Comparison of ENCODE assay signal across 7 mouse cellular contexts in genomic region chr7:145283487-145284187, GRCm38 (mm10). TPM values are rescaled to one million over a fixed set of nuclear protein-coding genes. Genes with fewer than 3 reads are reported as not detected.
DNase-seq lines count a peak whose midpoint lies in the region; ATAC-seq lines count a peak whose summit lies in the region.

Gene Tpcn2, minus strand, starts transcription at chr7:145284011.

- intact Hi-C loops in gastrocnemius, postnatal 36 days (cut with DNase I), result no loop called here
- intact Hi-C loops in left cerebral cortex, postnatal 25 days (cut with DNase I), result no loop called here

- H3K4me3 ChIP-seq in intestine, embryonic 15.5 days (replicated peaks), result peak within 1 kb of the TSS; percentile 48
- peak within 1 kb of the TSS; percentile 60 for H3K4me3 ChIP-seq in midbrain, embryonic 10.5 days

- peaks cover 28% of the 10 kb centered on the region for H3K4me1 ChIP-seq in intestine, embryonic 15.5 days (replicated peaks)
- peaks cover 30% of the 10 kb centered on the region for H3K4me1 ChIP-seq in midbrain, embryonic 10.5 days

- under 1% methylated on average over 18 of the region's 18 CpGs for WGBS in intestine, embryonic 15.5 days
- 4% methylated on average over 18 of the region's 18 CpGs for WGBS in midbrain, embryonic 10.5 days

- H3K36me3 ChIP-seq in intestine, embryonic 15.5 days, result peaks cover 3% of the 10 kb centered on the region
- H3K36me3 ChIP-seq in midbrain, embryonic 10.5 days, result peaks cover 17% of the 10 kb centered on the region

- no peaks in the 10 kb centered on the region for H3K9me3 ChIP-seq in intestine, embryonic 15.5 days
- no peaks in the 10 kb centered on the region for H3K9me3 ChIP-seq in midbrain, embryonic 10.5 days (replicated peaks)

- peak within 1 kb of the TSS; percentile 78 for H3K4me2 ChIP-seq in intestine, embryonic 15.5 days (replicated peaks)

- no peaks in the 10 kb centered on the region for H3K27me3 ChIP-seq in intestine, embryonic 15.5 days (replicated peaks)
- H3K27me3 ChIP-seq in midbrain, embryonic 10.5 days (ENCODE audit: low read depth, poor library complexity, severe bottlenecking), result no peaks in the 10 kb centered on the region

- ATAC-seq in intestine, embryonic 15.5 days, result peak; percentile 95

- H3K9ac ChIP-seq in intestine, embryonic 15.5 days, result peak within 1 kb of the TSS; percentile 51

- DNase-seq in adrenal gland, adult 2 months, result peak; percentile 96
- DNase-seq in embryo, embryonic 11.5 days (ENCODE audit: low read depth, low spot score), result peak; percentile 86
- peak; percentile 85 to 92 for DNase-seq in gastrocnemius, postnatal 36 days
- peak; percentile 86 to 95 for DNase-seq in left cerebral cortex, postnatal 25 days (ENCODE audit: low spot score in 2 of 2)
- peak; percentile 92 for DNase-seq in midbrain, embryonic 10.5 days (ENCODE audit: low spot score)
- DNase-seq in right cerebral cortex, postnatal 4 days, result peak; percentile 87

- H3K27ac ChIP-seq in intestine, embryonic 15.5 days, result peak within 1 kb of the TSS; percentile 23
- peak within 1 kb of the TSS; percentile 82 for H3K27ac ChIP-seq in midbrain, embryonic 10.5 days (replicated peaks)

RNA-seq across cellular contexts. Expression of gene Tpcn2, which starts in this region (rescaled TPM):
- total RNA-seq in adrenal gland, adult 2 months (2021), result 10 to 100 TPM; 11.2 to 12.5 TPM
- 14.5 and 17.9 TPM in 2 replicates for polyA plus RNA-seq in adrenal gland, adult 2 months (2012; rRNA removed)
- total RNA-seq in gastrocnemius, postnatal 36 days (2021), result 1 to 10 TPM; 1.7 to 1.9 TPM
- 8.8 and 9.8 TPM in 2 replicates for polyA plus RNA-seq in intestine, embryonic 15.5 days (2015; fragmentation: Nextera tagmentation; extraction: Ambion mirVana)
- 1 to 10 TPM; 4.7 to 4.8 TPM for total RNA-seq in left cerebral cortex, postnatal 25 days (2021)
- 5.4 and 6.8 TPM in 2 replicates for polyA plus RNA-seq in midbrain, embryonic 10.5 days (2016; fragmentation: Nextera tagmentation; extraction: Ambion mirVana)

Comparison
In these comparisons a context has a peak if more than half of its experiments do, and no peak if none do; other contexts are left out.
1. Peak in every context shown above with its lines: DNase-seq, ATAC-seq, H3K4me3 ChIP-seq and H3K27ac ChIP-seq.